Mouse (Mus musculus) left cerebral cortex, adult 9 months (tissue): ENCODE results near the gene Bbs9.

ENCODE experiments used
- DNase-seq, 2 experiments: peaks; one replicate each; pipeline ENCODE4 v3.0.0; 2022; ENCODE audit warnings: low spot score in 2 of 2

The Bbs9 gene

DNA sequence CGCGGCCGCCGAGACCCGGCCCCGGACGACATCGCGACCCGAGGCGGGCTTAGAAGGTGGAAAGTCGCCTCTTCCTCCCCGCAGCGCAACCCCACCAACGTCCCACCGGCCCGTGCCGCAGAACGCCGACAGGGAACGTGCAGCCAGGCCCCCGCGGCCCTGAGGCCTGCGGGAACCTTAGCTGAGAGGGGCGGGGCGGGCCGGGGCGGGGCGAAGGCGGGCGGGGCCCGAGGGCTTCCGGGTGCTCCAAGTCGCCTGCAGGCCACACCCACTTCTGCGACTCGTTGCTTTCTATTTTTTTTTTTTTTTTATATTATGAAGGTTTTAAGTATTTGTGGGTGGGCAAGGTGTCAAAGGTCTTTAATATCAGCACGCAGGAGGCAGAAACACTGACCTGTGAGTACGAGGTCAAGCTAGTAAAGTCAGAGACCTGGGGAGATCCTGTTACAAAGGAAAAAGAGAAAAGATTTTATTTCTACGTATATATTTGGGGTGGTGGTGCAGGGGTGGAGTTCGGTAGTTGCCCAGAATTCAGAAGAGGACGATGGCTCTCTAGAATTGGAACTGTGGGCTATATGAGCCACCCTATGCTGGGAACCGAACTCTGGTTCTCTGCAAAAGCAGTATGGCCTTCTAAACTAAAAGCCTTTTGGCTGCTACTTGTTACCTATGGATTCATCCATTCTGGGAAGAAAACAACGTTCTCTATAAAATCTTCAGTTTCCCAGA is 7.2 kb upstream of the Bbs9 start:
- peak in 1 of 2 experiments; percentile 16 for DNase-seq

DNA sequence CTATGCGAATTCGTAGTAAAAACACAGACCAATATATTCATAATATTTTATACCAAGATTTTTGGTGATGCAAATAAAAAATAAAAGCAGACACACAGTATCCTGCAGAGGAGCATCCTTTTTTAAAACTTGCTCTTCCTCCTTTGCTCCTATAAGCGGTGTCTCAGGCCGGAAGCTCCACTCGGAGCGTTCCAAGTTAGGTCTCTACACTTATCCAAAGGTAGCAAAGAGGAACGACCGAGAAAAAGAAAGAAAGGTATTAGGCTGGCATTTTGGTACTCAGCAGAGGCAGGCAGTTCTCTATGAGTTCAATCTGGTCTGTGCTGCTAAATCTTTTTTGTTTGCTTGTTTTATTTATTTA is 6.6 kb upstream of the Bbs9 start:
- no peak for DNase-seq

DNA sequence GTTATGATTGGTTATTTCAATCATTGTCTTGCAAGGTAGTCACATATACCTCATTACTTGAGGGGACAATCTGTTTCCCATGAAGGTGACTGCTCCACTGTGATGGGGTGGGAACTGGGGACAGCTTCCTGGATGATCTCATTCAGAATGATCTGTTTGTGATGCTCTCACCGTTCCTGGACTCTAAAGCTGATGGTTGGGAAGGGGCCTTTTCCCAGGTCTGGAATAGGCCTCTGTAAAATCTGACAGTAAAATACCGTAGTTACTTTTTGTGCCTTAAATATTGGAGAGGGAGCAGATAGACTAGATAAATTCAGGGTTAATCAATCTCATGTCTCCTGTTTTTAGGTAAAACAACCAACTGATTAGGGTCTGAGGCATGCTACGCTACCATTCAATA is 5.9 kb upstream of the Bbs9 start, which contains the start of gene Rp9:
Gene Rp9, minus strand, starts transcription at position 101 of the 400 bp plus-strand sequence.
- no peak for DNase-seq

- DNase-seq = peak in 1 of 2 experiments; percentile 26
Measured at GRCm38 (mm10) chr9:22476265-22476664, 750 bp downstream of the Bbs9 start.

DNA sequence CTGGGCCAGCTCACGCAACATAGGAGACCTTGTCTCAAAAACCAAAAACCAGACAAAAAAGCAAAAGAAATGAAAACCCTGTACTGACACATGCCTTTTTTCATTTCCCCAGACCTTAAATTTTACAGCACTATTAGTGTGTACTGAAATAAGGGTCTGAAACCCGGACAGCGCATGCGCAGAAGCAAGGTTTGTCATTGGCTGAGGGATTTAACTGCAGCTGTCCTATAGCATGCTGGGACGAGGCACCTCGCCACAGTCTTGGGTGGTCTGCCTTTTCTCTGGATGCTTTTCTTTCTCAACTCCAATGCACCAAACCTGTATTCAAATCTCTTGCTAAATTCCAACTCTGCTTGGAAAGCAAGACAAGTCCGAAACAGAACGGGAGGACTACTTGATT is 3.4 kb downstream of the Bbs9 start:
- no peak for DNase-seq

GRCm38 (mm10) chr9:22483866-22484561 is 8.5 kb downstream of the Bbs9 start:
- DNase-seq = peak in 1 of 2 experiments; percentile 35

DNA sequence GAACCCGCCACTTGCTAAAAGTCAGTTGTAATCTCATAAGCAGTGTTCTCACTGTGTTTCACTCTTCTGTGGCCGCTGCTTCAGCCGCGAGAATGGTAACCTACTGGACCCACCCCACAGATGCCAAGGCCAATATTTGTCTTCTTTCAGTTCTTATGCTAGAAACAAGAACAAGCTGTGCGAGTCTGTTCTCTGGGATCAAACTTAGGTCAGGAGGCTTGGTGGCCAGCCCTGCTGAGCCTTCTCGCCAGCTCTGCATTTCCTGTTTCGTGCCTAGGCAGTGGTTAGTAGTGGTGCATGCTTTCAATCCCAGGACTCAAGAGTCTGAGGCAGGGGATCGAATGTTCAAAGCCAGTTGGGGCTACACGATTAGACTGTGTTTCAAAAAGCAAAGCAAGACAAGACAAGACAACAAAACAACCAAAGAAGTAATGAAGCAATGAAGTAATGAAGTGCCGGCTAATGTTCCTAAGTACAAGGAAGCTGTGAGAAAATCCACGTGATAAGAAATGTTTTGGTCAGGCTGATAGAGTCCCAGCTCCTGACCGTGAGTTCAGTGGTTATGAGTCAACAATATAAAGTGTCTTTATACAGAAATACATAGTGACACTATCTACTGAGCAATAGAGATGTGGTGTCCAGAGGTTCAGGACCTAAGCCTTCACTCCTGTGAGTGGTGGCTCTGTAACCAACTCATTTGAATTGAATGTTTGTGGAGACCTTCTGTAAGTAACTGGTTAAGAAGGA is 9.2 kb downstream of the Bbs9 start:
- DNase-seq = no peak

- no peak for DNase-seq
Measured at GRCm38 (mm10) chr9:22486211-22486610, 10.7 kb downstream of the Bbs9 start.

- no peak for DNase-seq
Measured at GRCm38 (mm10) chr9:22488963-22489362, 13.4 kb downstream of the Bbs9 start.

DNA sequence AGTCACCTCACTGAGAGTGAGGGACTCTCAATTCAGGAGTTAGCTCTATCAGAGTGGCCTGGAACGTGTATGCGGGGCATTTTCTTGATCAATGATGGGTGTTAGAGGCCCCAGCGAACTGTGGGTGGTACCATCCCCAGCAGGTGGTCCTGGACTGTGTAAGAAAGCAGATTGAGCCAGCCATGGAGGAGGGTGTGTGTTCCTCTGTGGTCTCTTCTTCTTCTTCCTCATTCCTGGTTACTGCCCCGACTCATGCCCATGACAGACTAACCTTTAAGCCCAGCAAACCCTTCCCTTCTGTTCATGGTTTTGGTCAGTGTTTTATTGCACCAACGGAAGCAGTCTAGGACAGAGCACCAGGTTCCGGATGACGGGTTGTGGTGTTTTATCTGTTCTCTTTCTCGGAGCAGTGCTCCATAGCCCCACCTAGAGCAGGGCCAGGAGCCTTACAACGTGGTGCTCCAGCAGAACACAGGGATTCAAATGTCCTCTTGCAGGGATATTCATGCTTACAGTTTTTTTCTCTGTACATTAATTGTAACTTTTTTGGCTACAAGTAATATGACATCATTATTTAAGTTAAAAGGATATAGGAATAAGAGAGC is 18.8 kb downstream of the Bbs9 start:
- DNase-seq = no peak

GRCm38 (mm10) chr9:22495133-22495532 is 19.6 kb downstream of the Bbs9 start:
- no peak for DNase-seq

DNA sequence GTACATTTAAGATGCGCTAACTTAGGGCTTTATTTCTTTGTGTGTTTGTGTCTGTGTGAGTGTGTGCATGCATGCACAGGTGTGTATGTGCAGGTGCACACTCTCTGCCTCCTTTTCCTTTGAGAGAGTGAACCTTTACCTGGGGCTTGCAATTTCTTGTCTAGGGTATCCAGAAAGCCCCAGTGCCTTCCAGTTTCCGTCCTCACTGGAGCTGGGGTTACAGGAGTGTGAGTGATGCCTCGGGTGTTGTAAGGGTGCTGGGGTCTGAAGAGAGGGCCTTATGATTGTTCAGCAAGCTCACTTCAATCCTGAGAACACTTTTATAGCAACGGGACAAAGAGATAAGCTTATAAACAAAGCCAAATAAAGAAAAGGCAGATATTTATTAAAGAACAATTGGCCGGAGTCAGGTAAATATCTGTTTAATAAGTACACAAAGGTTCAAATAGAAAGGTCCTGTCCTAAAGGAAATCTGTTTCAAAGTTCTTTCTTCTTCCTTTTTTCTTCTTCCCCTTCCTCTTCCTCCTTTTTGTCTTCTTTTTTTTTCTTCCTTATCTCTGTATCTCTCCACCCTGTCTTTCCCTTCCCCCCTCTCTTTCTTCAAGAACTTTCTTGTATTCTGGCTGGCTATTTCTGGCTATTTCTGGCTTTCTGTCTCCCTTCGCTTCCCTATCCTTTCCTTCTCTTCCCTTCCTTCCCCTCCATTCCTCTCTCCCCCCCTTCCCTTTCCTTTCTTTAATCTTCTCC is 21.7 kb downstream of the Bbs9 start:
- no peak for DNase-seq

DNA sequence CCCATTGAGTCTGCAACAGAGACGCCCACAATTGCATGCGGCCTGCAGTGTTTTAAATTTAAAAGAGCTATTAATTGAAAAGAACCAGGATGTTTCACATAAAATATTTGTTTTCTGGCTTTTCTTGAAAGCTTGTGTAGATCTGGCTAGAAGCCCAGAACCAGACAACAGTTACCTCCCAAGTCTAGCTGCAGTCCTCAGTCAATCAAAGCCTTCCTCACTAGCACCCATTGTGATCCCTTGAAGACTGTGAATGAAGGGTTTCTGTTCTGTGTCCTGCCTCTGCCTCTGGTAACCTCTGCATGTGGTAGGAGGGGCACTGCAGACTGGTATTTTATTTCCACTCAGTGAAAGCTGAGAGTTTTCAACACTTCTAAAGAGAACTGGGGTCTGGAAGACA is 27.5 kb downstream of the Bbs9 start:
- DNase-seq = no peak

DNA sequence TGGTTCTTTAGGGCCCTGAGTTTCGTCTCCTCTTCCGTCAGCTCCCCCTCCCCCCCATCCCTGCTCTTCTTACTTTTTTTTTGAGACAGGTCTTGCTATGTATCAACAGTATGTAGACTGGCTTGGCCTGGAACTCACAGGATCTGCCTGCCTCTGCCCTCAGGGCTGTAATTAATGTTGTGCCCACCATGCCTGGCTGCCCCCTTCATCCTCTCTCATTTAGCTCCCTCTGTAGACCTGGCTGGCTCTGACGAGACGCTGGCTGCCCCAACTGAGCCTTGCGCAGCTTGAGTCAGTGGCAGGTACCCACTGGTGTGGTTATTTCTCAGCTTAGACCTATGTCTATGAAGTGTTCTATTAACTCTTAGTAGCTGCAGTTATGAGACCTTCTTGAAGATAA is 28.1 kb downstream of the Bbs9 start:
- DNase-seq = no peak

- no peak for DNase-seq
Measured at GRCm38 (mm10) chr9:22505574-22505973, 30.1 kb downstream of the Bbs9 start.

DNA sequence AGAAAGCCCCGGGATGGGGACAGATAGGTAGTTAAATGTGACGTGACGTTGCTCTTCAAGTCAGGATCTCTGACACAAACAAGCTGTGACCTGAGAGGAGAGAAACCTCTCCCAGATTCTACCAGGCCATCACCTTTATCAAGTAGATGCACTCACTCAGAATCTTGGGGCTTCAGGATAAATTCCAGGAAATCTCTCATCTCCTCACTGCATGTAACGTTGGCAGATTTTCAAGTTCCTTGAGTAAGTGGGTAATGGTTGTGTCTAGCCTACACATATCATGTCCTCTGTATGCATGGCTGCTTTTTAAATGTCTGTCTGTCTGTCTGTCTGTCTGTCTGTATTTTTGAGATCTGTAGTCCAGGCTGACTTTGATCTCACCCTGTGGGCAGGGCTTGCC is 39.6 kb downstream of the Bbs9 start:
- no peak for DNase-seq

GRCm38 (mm10) chr9:22518394-22519041 is 43.0 kb downstream of the Bbs9 start:
- peak in 1 of 2 experiments; percentile 40 for DNase-seq

GRCm38 (mm10) chr9:22523460-22523859 is 47.9 kb downstream of the Bbs9 start:
- no peak for DNase-seq

DNA sequence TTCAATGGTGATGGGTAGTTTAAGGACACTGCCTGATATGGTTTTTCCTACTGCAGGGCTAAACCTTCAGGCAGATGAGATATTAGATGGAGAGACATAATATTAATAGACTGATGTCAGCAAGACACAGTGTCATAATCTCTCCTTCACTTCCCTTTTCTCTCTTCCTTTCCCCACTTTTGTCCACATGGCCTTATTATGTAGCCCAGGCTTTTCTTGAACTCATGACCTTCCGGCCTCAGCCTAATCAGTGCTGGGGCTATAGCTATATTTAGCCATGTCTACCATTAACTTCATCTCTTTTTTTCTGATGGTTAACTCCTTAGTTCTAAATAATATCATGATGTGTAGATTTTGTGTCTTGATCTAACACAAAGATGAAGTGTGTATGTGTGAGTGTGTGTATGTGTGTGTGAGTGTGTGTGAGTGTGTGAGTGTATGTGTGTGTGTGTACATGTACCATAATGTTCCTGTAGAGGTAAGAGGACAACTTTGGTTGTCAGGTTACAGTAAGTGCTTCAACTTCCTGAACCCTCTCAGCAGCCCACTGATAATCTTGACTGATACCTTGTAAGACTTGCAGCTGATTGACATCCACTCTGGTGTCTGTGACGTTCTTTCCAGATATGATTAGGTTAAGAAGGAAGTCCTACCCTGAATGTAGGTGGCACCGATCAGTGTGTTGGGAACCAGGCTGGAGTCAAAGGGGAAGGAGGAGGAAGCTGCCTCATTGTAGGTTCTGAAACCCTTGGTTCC is 55.4 kb downstream of the Bbs9 start:
- DNase-seq = no peak

DNA sequence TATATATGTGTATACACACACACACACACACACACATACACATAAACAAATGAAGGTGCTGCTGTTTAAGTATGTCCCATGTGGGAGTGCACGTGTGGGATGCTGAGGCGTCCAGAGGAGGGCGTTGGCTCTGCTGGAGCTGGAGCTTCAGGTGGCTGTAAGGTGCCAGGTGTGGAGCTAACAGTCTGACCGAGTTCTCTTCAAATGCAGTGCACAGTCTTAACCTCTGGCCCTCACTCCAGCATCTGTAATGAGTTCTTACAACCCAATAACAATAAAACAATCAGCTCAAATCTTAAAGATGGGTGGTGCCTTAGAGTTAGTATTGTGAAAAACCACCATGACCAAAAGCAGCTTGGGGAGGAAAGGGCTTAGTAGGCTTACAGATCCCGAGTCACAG is 56.6 kb downstream of the Bbs9 start:
- DNase-seq = no peak
